Mouse (Mus musculus) urinary bladder, postnatal 4 days (tissue): ENCODE data around the gene Asap2.

Experiments
- DNase-seq, 2 experiments: peaks; one replicate each; pipeline ENCODE4 v3.0.0; 2021 to 2022; ENCODE audit warnings: low spot score in 2 of 2

The Asap2 gene

GRCm38 (mm10) chr12:21208172-21208795, 218.0 kb downstream of the Asap2 start:
- DNase-seq, result no peak

- DNase-seq, result no peak
These were observed 219.0 kb downstream of the Asap2 start for GRCm38 (mm10) chr12:21209273-21209672.

GRCm38 (mm10) chr12:21212876-21213275, 222.6 kb downstream of the Asap2 start:
- no peak for DNase-seq

- no peak for DNase-seq
These were observed 224.4 kb downstream of the Asap2 start for GRCm38 (mm10) chr12:21214551-21215165.

GRCm38 (mm10) chr12:21217776-21218444, 227.7 kb downstream of the Asap2 start:
- DNase-seq, result no peak

GRCm38 (mm10) chr12:21220596-21220995, 230.3 kb downstream of the Asap2 start:
- no peak for DNase-seq

- DNase-seq, result no peak
These were observed 233.7 kb downstream of the Asap2 start for GRCm38 (mm10) chr12:21223923-21224322.

- no peak for DNase-seq
These were observed 235.1 kb downstream of the Asap2 start for GRCm38 (mm10) chr12:21225358-21225757.

GRCm38 (mm10) chr12:21226316-21226715, 236.1 kb downstream of the Asap2 start:
- DNase-seq, result no peak

- DNase-seq, result peak; percentile 49 to 69
These were observed 237.1 kb downstream of the Asap2 start for GRCm38 (mm10) chr12:21227076-21227980.

GRCm38 (mm10) chr12:21228650-21229049, 238.4 kb downstream of the Asap2 start:
- DNase-seq, result no peak

- DNase-seq, result no peak
These were observed 239.0 kb downstream of the Asap2 start for GRCm38 (mm10) chr12:21229076-21229918.

- DNase-seq, result no peak
These were observed 243.5 kb downstream of the Asap2 start for GRCm38 (mm10) chr12:21233727-21234126.

GRCm38 (mm10) chr12:21234560-21234959, 244.3 kb downstream of the Asap2 start:
- DNase-seq, result no peak

- no peak for DNase-seq
These were observed 251.7 kb downstream of the Asap2 start for GRCm38 (mm10) chr12:21241965-21242364.

GRCm38 (mm10) chr12:21244375-21244960, 254.2 kb downstream of the Asap2 start:
- no peak for DNase-seq

- DNase-seq, result no peak
These were observed 257.6 kb downstream of the Asap2 start for GRCm38 (mm10) chr12:21247711-21248392.

GRCm38 (mm10) chr12:21260494-21261256, 270.4 kb downstream of the Asap2 start:
- DNase-seq, result no peak

GRCm38 (mm10) chr12:21261521-21261920, 271.3 kb downstream of the Asap2 start:
- DNase-seq, result no peak
